Mouse (Mus musculus) spleen, postnatal 10 days (tissue): ENCODE data around the gene Cacna1g.

ENCODE experiments used
- DNase-seq, 2 experiments: peaks; one replicate each; pipeline ENCODE4 v3.0.0; 2021 to 2022; ENCODE audit warnings: low spot score in 2 of 2

The Cacna1g gene

DNA sequence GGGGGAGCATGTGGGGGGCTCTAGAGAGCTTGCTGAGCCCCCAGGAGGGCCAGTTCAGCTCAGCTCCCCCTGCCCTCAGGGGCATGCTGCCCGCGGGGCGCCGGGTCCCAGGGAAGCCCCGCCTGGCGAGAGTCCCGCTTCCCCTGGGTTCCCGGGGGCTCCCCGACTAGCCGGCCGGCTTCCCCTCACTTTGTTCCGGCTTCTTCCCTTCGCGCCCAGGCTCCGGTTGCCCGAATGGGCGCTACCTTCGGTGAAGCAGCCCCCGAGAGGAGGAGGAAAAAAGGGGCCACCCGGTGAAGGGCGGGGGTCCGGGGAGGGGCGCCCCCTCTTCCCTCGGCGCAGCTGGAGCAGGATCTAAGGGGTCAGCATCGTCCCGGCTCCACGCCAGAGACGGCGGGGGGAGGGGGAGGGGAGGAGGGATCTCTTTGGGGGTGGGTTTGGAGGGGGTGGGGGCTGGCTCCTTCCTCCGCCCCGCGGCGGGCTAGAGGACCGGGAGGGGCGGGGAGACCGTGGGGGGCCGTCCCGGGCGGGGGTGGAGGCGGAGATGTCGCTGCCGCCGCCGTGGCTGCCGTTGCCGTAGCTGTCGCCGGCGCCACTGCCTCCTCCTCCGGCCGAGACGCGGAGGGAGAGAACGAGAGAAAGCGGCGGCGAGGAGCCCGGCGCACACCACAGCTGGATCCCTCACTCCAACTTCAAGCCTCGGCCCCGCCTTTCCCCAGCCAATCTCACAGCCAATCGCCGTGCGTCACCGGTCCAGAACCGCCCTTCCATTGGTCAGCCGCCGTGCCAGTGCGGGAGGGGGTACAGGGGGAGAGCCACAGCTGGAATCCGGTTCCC lies at the start of gene Cacna1g:
TSS of gene Cacna1g (minus strand) at position 492 of the 837 bp plus-strand sequence.
- DNase-seq, result peak in 1 of 2 experiments; percentile 76

GRCm38 (mm10) chr11:94521219-94521843 lies 47.3 kb upstream of the Cacna1g start, which contains the start of gene Mycbpap:
Mycbpap (minus strand) TSS chr11:94521742.
- DNase-seq, result peak; percentile 25 to 34

DNA sequence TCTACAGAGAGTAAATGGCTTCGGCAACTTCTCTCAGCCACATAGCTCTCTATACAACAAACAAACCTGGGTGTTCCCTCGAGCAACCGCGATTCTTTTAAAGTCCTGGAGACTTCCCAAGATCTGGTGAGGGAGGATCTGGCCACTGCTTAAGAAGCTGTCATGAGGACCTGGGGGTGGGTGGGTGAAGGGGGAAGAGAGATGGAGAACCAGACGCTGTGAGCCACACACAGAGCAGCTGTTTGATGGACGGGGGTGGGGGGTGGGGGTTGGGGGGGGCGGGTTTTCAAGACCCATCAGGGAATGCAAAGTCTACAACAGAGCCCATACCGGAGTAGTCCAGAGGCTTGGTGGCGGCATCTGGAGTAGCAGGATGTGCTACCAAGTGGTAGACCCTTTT lies 39.5 kb upstream of the Cacna1g start:
- no peak for DNase-seq

- DNase-seq, result no peak
Observed at GRCm38 (mm10) chr11:94508976-94509375, 35.0 kb upstream of the Cacna1g start.

DNA sequence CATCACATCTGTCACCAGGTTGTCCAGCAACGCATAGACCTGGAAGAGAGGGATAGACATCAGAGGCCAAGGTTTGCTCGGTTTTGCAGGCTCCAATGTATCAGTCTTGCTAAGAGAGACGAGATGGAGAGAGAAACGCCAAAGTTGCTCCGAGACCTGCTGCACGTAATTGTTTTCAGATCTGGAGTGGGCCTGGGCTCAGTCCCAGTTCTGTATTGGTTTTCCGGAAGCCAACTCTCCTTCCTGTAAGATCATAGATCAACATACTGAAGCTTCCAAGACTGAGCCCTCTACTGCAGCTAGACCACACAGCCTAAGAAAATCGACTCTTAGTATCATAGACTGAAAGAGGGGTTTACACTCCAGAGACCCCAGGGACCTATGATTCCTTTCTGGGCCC lies 27.5 kb upstream of the Cacna1g start:
- DNase-seq, result no peak

DNA sequence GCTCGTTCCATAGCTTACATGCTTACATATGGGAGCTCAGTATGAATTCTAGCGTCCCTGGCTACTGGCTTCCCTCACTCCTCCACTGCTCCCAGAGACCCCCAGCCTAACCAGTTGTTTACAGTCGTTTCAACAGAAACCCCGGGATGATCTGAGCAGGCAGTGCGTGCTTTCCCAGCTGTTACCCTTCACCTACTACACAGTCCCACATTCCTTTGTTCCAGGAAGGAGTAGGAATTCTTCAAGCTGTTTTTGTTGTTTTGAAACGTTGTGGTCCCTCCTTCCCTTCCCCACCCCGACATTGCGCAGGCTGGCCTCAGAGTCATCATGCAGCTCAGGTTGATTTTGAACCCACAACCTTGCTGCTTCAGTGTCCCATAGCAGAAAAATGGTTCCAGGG lies 26.4 kb upstream of the Cacna1g start:
- no peak for DNase-seq

DNA sequence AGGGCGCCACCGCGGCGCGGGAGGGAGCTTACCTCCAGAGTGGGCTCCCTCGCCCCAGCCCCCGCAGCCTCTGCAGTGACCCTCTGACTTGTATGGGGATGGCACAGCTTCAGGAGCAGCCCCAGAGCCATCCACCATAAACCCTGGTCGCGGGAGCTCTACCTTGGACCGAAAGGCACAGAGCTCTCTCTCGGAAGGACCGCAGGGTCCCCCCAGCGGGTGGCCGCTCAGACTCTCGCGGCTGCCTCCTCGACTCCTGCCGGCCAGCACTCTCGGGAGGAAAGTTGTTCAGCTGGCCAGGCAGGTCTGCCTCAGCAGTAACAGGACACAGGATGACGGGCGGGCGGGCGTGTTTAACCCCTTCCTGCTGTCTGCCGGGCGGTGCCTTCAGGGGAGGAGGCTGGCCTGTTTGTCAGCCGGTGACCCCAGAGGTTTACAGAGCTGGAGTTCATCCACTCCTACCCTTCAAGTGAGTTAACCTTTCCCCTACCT lies 25.7 kb upstream of the Cacna1g start, which contains the start of gene Epn3:
TSS of gene Epn3 (minus strand) at position 314 of the 492 bp plus-strand sequence.
- DNase-seq, result no peak

DNA sequence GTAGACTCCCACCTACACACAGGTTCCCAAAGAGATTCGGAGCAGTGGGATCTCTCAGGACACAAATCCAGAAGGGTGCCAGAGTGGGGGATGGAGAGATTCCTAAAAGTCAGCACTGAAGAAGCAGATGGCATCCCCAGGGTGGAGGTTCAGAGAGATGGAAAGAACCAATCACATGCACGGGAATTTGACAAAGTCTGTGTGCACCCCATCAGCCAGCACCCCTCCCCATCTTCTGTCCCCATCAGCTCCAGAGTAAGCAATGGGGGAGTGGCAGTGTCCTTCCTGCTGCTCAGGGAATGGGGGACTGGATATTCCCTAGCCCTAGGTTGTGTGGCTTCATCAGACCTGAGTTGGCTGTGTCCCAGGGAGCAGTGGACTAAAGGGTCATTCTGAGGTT lies 25.0 kb upstream of the Cacna1g start:
- no peak for DNase-seq

GRCm38 (mm10) chr11:94498093-94498996 lies 24.3 kb upstream of the Cacna1g start:
- DNase-seq, result no peak

DNA sequence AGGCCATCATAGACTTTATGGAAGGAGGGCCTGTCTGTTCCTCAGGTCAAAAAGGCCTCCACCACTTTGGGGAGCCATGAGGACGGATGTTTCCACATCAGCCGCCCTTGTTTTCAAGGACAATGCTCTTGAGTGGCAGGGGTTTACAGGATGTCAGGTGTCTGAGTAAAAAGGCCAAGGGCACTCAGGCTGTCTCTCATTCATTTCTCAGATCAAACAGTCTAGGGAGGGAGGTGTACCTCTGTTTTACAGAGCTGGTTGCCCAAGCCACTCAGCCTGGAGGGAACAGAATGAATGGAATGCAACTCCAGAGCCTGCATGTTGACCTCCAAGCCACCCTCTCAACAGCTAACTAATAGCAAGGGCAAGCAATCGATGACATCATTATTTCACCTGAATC lies 21.4 kb upstream of the Cacna1g start:
- no peak for DNase-seq

- DNase-seq, result no peak
Observed at GRCm38 (mm10) chr11:94491749-94492099, 17.7 kb upstream of the Cacna1g start.

DNA sequence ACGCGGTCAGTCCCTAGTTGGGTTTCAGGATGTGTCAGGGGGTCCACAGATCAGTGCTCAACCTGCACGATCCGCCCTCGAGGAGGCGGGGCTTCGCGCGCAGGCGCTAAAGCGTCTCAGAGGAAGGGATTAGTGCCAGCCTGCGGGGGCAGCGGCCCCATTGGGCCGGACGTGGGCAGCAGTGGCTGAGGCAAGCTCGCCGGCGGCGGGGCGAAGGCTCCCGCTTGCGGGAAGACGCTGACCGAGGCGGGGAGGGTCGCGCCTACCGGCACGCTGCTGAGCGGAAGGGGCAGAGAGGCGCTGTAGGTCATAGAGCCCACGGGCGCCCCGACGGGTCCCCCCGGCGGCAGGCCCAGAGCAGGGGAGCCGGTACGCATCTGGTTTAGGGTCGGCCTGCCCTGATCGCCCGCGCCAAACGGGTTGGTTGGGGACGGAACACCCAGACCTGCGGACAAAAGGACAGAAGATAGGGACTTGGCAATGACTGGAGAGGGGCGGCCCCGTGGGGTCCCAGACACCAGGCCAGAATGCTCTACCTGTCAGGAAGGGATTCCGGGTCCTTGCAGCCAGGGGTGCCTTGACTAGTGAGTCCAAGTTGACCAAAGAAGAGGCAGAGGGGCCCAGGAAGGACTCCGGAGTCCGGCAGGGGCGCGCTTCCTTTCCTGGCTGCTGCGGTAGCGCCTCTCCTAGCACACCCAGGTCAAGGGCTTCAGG lies 17.2 kb upstream of the Cacna1g start:
- DNase-seq, result no peak

- no peak for DNase-seq
Observed at GRCm38 (mm10) chr11:94489745-94490144, 15.7 kb upstream of the Cacna1g start.

DNA sequence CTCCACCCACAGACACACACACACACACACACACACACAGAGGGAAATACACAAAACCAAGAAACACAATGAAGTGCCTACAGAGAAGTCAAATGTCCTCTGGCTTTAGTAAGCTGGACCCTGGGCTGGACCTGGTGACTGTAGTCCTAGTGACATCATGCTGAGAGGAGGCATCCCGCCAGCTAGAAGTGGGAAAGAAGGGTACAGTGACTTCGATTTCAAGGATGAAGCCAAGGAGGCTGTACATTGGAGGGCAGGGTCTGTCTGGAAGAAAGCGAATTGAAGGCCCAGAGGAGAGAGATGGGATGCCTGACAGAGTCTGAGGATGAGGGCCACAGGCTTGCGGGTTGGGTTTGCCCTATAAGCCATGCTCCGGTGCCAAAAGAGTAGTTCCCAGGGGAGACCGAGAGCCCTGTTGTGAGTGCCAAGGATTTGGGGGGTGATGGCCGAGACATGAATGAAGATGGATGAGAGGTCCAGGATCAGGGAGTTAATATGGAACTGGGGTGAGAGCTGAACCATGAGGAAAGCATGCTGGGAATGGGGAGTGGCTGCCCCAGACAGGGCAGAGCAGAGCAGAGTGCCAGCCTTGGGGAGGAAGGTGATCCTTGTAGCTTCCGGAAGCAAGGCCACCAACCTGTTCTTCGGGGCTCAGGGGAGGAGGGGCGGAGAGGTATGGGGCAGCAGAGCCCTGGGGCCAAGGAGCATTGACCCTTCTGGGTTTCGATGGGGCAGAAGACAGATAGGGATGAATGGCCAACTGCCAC lies 15.0 kb upstream of the Cacna1g start:
- DNase-seq, result no peak

GRCm38 (mm10) chr11:94486001-94486400 lies 12.0 kb upstream of the Cacna1g start, which contains the start of gene Spata20:
Spata20 (minus strand) TSS chr11:94486179.
- DNase-seq, result peak; percentile 78 to 86

DNA sequence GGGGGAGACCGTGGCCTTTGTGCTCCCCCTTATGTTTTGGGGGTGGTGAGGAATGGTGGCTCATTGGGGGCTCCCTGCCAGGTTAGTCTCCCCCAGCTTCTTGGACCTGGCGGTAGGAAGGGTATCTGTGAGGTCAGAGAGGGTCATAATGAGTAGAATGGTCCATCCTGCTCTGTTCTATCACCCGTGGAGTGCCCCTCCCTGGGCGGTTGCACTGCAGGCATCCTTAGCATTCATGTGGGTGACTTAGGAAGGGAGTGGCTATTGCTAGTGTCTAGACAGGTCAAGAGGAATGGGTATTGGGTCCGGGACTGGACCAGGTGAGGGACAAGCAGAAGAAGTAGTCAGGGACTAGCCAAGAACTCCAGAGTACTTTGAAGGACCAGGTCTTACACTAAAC lies 11.2 kb upstream of the Cacna1g start:
- DNase-seq, result no peak

GRCm38 (mm10) chr11:94484636-94485035 lies 10.6 kb upstream of the Cacna1g start:
- no peak for DNase-seq

- no peak for DNase-seq
Observed at GRCm38 (mm10) chr11:94483921-94484320, 9.9 kb upstream of the Cacna1g start.

DNA sequence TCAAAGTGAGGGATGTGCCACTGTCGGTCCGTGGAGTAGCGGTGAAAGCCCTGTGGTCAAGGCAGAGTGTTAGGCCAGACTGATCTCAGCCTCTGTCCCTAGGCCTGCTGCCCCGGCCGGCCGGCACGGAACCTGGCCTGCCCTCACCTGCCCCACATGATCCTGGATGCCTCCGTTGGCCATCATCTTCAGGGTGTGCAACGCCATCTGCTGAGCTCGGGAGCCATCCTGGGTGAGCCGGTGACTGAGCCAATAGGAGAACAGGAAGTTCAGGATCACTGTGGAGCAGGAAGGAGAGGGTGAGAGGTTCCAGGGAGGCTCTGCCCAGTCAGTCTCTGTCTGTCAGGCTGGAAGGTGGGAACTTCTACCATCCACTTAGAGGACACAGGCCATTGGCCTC lies 9.4 kb upstream of the Cacna1g start:
- no peak for DNase-seq

- no peak for DNase-seq
Observed at GRCm38 (mm10) chr11:94482738-94483137, 8.7 kb upstream of the Cacna1g start.
